Mouse (Mus musculus) bone marrow, adult 2 months (tissue): ENCODE results near the gene Commd7.

ENCODE experiments used
- CTCF ChIP-seq: fragments of 200-500 bp; IDR thresholded peaks from 2 replicates; pipeline ENCODE4 v1.5.1; 2011; ENCODE audit warnings: low read length, control low read depth; ENCODE audit not compliant: control insufficient read depth, insufficient read depth
- POLR2A ChIP-seq: fragments of 200-500 bp; IDR thresholded peaks from 2 replicates; pipeline ENCODE4 v1.6.1; 2011; ENCODE audit warnings: low read depth, mild to moderate bottlenecking, control low read depth, low read length, borderline replicate concordance; ENCODE audit not compliant: control insufficient read depth

GRCm38 (mm10) chr2:153597014-153597413 lies 35.6 kb downstream of the Commd7 start:
- TF ChIP-seq CTCF = no peak
- no peak for TF ChIP-seq POLR2A
